Mouse (Mus musculus): ENCODE results near the gene Cmtm5.

GRCm38 (mm10) chr14:54951587-54951986 is 15.5 kb downstream of the Cmtm5 start:
- no peak for TF ChIP-seq POLR2A (IDR thresholded peaks at IDR 0.05; ENCODE audit: insufficient read length, low read depth)
- no peak for TF ChIP-seq USF1 (IDR thresholded peaks at IDR 0.05; ENCODE audit: low read depth)
- TF ChIP-seq TCF3 (IDR thresholded peaks at IDR 0.05; ENCODE audit: insufficient read length, low read depth) = no peak
- TF ChIP-seq MAX (IDR thresholded peaks at IDR 0.05; ENCODE audit: low read depth) = no peak
